Mouse (Mus musculus): ENCODE results near the gene Snrnp40.

GRCm38 (mm10) chr4:130360238-130360590 is 282 bp downstream of the Snrnp40 start:
- TF ChIP-seq CTCF (conservative IDR thresholded peaks at IDR 0.05 in 1 of 2, IDR thresholded peaks at IDR 0.05 in 1 of 2; ENCODE audit: low read depth in 2 of 2, low read length in 2 of 2) (no peak), SMC3 (IDR thresholded peaks at IDR 0.05; ENCODE audit: low read depth, low read length) (no peak), RCOR1 (conservative IDR thresholded peaks at IDR 0.05; ENCODE audit: low read depth, low read length) (no peak), ZC3H11A (IDR thresholded peaks at IDR 0.05; ENCODE audit: low read depth, low read length) (no peak), ZKSCAN1 (IDR thresholded peaks at IDR 0.05; ENCODE audit: borderline replicate concordance, low read depth, low read length) (no peak), KAT2A (IDR thresholded peaks at IDR 0.05; ENCODE audit: insufficient replicate concordance, low read length) (no peak), MEF2A (IDR thresholded peaks at IDR 0.05; ENCODE audit: borderline replicate concordance, low read depth, low read length) (no peak), USF1 (IDR thresholded peaks at IDR 0.05; ENCODE audit: low read depth, low read length) (no peak), MXI1 (IDR thresholded peaks at IDR 0.05; ENCODE audit: low read depth, low read length) (no peak), POLR2A (IDR thresholded peaks at IDR 0.05; ENCODE audit: low read depth, low read length) (no peak)

Data from CH12.LX (cell line).